Mouse (Mus musculus): ENCODE measurements around the gene Shb.

Shb gene

DNA sequence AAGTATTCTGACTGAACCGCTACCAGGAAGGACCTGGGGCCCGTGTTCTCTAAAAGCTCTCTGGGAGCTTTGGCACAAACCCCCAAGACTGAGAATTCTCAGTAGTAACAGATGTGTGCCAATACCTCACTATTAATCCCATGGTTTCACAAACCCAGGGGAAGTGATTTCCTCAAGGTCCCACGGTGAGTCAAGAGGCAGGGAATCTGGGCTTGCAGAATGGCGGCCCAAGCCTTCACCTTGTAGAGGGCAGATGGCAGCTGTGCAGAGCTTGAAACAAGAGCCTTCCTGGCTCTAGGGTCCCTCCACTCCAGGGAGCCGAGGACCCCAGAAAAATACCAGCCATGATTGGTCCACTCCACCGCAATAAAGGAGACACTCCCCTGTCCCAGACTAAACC, 28.9 kb downstream of the Shb start:
- no peak for DNase-seq

GRCm38 (mm10) chr4:45502002-45502401, 30.3 kb downstream of the Shb start:
- DNase-seq, result no peak

GRCm38 (mm10) chr4:45500381-45500780, 31.9 kb downstream of the Shb start:
- DNase-seq, result no peak

DNA sequence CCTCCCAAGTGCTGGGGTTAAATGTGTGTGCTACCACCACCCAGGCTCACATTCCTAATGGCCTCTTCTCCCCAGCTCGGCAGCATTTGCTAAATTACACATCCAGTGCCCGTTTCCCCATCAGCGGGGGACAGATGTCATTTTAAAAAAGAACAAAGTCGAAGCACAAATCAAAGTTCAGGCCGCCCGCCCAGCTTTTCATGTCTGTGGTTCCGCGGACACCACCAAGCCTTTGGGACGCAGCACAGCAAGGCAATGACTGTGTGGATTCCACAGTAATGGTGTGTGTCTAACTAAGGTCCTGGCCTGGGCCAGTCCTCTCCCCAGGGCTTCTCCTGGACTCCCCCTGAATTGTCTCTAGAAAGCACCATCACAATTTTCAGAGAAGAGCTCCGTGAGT, 32.7 kb downstream of the Shb start:
- DNase-seq, result no peak

DNA sequence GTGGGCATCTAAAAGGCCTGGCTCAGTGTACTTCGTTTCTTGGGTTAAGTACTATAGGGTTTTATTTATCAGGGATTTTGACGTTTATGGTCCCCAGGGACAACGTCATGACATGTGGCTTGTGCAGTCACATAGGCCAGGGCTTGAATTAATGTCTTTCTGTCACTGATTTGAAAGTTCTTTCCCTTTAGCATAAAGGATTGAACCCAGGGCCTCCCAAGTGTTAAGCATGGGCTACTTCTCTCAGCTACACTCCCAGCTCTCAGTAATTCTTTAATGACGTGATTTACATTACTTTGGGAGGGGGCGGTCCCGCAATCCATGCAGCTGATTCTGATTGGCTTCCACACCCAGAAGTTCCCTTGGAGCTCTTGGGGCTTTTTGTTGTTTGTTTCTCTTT, 33.2 kb downstream of the Shb start:
- DNase-seq, result no peak

GRCm38 (mm10) chr4:45498345-45498744, 33.9 kb downstream of the Shb start:
- no peak for DNase-seq

- no peak for DNase-seq
Observed at GRCm38 (mm10) chr4:45497282-45497681, 35.0 kb downstream of the Shb start.

DNA sequence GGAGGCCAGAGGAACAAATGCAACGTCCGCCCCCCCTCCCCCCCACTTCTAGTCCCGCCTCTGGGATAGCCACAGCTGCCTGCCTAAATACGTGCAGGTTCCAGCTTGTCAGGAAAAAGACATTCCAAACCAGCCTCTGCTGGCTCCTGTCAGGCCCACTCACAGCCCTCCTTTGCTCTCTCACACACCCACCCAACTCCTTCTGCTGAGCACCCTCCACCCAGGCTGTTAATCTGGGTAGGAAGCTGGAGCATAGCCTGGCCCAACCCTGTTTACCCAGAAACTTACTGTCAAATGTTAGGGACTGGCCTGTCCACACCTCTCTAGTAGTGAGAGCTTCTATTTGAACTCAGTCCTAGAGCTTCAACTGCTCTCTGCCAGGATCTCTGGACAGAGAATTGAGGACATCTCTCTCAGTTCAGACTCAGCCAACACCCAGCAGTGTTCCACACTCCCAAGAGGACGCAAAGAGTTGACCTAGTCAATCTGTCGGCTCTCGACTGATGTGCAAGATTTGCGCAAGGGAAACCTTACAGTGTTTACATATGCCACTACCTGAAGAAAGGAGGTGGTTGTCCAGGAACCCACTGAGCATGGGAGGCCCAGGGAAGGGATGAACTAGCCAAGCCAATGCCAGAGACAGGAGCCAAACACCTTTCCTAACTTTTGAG, 36.6 kb downstream of the Shb start:
- DNase-seq, result no peak

DNA sequence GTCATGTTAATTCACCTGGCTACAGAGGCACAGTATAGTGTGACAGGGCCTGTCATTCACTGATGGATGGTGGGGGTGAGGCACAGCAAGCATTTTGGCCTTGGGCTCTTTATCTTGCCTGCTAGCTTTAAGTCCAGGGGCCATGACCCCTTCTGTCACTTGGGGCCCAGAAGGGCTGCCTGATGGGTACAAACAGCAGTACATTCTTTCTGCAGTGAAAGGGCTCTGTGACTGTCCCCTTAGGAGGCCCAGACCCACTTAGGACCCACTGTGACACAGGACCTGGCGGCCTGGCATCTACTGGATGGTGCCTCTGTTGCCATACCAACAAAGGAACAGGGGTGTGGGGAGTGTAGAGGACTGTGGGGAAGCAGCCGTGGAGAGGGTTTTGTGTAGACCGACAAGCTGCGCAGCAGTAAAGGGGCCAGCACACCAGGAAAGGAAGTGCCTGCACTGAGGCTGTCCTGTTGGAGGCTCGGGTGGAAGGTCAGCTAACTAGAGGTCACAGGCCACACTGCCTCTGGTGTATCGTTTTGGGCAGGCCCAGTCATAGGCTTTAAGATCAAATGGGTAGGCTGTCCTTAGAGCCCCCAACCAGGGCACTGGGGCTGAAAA, 38.4 kb downstream of the Shb start:
- no peak for DNase-seq

DNA sequence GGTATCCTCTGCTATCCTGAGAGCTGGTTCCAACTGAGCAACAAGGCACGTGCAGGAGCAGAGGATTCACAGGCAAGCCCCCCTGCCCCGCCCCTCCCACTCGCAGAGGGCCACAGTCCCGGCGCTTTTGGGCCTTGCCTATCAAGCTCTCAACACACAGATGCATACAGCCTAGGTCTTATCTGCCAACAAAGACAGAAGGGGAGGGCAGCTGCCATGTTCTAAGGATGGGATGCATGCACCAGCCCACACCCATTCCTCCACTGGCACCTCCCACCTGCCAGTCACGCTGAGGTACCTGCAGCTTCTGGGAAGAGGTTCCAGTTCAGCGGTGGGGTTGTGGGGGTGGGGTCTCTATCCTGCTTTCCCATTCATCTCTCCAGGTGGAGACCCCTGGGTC, 39.2 kb downstream of the Shb start:
- DNase-seq, result no peak

- no peak for DNase-seq
Observed at GRCm38 (mm10) chr4:45492681-45493081, 39.6 kb downstream of the Shb start.

DNA sequence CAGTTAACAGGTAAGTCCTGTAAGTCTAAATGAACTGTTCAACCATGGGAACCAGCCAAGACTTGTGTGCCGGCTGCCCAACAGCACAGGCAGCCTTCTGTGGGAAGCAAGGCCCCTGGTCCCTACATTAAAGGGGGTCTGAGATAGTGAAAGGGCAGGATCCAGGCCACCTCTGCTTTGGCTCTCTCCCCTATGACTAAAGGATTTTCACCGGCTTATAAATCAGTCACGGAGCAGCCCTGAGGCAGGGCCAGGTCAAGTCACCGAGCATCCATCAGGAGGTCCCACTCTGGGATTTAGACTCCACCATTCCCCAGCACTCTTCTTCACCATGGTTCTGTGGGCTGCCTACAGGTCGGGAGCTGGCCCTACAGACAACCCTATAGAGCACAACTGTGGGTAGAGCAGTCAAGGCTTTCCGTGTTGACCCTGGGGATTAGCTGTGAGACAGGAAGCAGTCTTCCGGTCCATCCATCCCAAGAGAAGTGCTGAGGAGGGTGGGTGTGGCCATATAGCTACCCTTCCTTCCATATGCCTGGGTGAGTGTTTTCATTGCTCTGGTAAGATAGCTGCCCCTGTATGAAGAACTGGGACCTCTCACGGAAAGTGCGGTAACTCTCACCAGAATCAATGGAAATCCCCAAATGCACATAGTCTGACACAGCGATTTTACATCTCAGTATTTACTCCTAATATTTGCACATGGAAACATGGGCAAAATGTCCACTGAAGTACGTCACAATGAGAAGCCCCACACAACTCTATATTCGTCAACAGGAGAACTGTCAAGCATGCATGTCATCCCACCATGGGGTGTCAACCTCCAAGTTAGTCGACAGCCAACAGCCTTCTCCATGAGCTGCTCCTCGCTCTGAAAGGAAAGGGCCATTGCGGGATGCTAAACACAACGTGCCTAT, 40.3 kb downstream of the Shb start:
- no peak for DNase-seq

- DNase-seq, result no peak
Observed at GRCm38 (mm10) chr4:45491119-45491679, 41.1 kb downstream of the Shb start.

DNA sequence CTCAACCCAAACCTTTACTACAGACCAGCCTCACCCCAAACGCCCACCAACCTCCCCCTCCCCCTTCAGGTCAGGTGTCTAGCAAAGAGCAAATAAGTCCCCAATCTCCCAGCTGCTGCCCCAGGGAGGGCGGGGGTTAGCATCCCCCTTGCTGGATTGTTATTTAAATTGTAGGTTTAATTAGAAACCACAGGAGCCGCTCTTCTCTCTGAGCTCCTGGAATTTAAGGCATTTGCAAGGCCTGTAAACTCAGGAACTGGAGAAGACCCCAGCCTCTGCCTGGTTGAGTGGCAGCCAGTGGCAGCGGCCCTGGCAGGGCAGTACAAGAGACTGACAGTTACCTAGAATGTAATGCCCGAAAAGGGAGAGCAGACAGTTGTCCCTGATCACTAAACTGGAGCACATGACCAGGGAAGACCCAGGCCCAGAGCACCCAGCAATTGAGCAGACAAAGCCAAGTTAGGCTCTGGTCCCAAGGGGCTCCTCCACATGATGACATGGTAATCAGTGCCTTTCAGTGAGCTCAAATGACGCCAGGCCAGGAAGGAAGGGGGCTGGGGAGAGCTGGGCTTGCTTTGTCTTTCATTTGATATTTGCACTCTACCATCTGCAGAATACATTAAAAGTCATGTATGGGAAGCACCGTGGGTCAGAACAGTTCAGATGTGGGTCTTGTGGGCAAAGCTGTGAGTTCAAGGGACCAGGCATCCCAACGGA, 42.1 kb downstream of the Shb start:
- no peak for DNase-seq

GRCm38 (mm10) chr4:45489141-45490035, 42.9 kb downstream of the Shb start:
- DNase-seq, result no peak

DNA sequence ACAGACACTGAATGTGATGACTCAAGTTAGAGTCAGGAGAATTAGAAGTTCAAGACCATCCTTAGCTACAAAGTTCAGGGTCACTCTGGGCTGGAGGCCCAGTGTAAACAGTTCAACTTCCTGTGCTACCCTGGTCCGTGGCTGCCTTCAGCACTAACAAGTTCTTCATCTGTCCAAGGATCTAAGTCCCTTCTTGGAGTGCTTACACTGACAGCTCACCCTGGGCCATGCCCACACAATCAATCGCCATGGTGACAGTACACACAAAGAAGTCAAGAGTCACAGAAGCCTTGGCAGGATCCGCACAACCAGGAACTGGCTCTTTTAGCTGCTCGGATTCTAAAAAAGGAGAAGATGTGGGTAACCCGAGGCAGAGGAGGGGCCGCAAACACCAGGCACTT, 44.6 kb downstream of the Shb start:
- DNase-seq, result no peak

- no peak for DNase-seq
Observed at GRCm38 (mm10) chr4:45485024-45485423, 47.2 kb downstream of the Shb start.

- no peak for DNase-seq
Observed at GRCm38 (mm10) chr4:45483271-45484245, 48.7 kb downstream of the Shb start.

- no peak for DNase-seq
Observed at GRCm38 (mm10) chr4:45482271-45482670, 50.0 kb downstream of the Shb start.

GRCm38 (mm10) chr4:45481431-45481830, 50.8 kb downstream of the Shb start:
- no peak for DNase-seq

- DNase-seq, result no peak
Observed at GRCm38 (mm10) chr4:45480595-45480994, 51.7 kb downstream of the Shb start.

Measured in cerebellum, adult 11 months (tissue).